Mouse (Mus musculus) cerebellum, adult 18-20 months (tissue): ENCODE results near the gene Tmem35b.
"Not testable (repeated sequence)": the region's sequence is repeated elsewhere in the genome, so short reads cannot be mapped to it uniquely, and the experiment has no call there.

ENCODE experiments used
- DNase-seq, 2 experiments: peaks; one replicate each; pipeline ENCODE4 v3.0.0; 2021

Gene Tmem35b

GRCm38 (mm10) chr4:127123391-127123790 lies at the start of gene Tmem35b:
Gene Tmem35b (plus strand): TSS chr4:127123691.
- no peak for DNase-seq

DNA sequence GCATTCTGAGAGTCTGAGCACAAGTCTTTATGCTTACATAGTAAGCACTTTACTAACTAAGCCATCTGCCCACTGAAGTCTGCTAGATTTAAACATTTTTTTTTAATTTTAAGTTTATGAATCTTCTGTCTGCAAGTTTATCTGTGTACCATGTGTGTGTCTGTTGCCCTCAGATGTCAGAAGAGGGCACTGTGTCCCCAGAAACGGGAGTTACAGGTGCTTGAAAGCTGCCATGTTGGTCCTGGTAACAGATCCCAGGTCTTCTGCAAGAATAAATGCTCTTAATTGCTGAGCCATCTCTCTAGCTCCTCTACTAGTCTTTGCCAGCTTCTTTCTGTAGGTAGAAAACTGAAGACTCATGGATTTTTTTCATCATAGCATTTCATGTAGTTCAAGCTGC lies 48.6 kb upstream of the Tmem35b start:
- DNase-seq: no peak

DNA sequence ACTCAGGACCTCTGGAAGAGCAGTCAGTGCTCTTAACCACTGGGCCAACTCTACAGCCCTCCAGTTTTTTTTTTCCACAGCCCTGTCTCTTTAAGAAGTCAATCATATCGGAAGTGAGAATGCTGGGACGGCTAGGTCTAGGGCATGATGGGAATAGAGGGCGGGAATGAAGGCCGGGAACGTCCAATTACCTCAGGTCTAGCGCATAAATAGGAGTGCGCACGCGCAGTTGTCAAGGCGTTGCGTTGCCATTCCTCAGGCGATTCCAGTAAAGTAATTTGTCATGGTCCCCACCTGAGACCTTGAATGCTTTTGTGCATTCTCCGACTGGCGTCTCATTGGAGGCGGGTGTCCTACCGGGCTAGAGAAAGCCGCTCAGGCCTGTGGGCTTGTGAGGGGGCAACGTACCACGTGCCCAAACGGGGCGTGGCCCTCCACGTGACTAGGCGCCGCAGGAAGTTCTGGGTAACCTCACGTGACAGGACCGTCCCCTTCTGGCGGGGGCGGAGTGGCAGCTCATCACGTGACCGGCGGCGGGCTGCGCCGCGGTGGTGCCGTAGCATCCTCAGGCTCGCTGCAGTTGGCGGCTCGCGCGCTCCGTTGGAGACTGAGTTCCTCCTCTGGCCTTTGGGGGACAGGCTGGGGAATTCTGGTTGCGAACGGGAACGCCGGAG lies 46.5 kb upstream of the Tmem35b start, which contains the start of gene Zmym6:
TSS of gene Zmym6 (plus strand) at position 509 of the 674 bp plus-strand sequence.
- DNase-seq: peak; percentile 95 to 96

DNA sequence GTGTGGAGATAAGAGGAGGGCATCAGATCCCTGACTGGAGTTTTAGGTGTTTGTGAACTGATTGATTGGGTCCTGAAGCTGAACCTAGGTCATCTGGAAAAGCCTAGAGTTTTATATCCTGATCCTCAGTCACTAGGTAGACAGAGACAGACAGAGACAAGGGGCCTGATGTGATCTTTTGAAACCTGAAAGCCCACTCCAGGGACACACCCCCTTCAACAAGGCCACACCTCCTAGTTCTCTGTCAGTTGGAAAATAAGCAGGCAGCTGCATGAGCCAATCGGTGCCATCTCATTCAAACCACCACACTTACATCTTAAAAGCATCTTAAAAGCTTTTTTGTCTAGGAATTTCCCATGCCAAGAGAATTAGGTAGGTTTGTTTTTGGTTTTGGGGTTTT lies 42.7 kb upstream of the Tmem35b start:
- DNase-seq: no peak

DNA sequence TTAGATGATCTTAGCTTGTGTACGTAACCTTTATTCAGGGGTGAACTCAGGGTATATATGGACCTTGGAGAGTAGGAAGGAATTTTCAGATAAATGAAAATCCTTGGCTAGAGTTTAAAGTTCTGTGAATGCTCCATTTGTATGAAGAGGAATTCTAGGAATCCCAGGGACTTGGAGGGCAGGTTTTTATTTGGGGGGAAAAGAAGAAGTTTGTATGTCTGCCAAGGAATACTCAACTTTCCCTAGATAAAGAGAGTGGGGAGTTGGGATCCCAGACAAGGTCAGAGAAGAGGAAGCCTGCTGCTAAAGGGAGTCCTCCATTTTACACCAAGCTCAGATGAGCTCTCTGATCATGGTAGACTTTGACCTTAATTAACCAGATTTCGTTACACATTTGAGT lies 40.4 kb upstream of the Tmem35b start:
- no peak for DNase-seq

DNA sequence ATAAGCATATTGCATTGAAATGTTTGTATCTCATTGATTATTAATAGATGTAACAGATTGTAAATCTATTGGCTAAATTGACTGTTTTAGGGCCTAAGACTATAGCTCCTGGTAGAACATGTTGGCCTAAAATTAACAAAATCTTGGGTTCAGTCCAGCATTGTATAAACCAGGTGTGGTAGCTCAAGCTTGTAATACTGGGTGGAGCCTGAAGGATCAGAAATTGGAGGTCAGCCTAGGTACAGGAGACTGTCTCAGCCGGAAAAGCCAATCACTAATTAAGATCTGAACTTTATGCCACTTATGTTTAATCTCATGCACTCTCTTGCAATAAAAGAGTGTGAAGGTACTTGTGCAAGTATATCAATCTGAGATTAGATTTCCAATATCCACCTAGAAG lies 37.7 kb upstream of the Tmem35b start:
- no peak for DNase-seq

- DNase-seq: no peak
These were observed 32.3 kb upstream of the Tmem35b start for GRCm38 (mm10) chr4:127091188-127091587.

DNA sequence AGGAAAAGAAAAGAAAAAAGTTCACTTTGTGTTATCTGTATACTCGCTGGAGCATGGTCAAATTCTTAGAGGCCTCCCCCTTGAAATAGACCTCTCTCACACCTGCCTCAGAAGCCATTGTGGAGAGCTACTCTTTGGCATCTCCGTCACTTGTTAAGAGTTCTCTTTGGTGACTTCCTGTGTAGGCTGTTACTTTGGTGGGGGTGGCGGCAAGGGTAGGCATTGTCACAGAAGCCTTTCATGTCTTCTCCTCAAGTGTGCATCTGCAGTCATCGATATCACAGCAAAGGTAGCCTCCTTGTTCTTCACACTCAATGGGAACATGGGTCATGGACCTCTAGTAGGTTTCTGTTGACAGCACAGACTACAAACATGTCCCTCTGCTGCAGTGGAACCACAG lies 28.4 kb upstream of the Tmem35b start:
- DNase-seq: no peak

DNA sequence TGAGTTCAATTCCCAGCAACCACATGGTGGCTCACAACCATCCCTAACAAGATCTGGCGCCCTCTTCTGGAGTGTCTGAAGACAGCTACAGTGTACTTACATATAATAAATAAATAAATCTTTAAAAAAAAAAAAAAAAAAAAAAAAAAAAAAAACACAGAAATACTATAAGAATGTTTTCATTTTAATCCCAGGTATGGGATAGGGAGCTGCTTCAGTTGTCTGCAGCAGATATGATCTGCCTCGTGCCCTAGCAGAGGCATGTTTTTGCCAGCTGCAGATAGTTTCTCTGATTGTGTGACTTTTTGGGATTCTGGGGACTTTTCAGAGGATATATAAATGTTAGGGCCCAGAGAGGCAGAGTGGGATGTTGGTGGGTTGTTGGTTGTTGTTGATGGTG lies 23.9 kb upstream of the Tmem35b start:
- DNase-seq: not testable (repeated sequence)

- no peak for DNase-seq
These were observed 15.9 kb upstream of the Tmem35b start for GRCm38 (mm10) chr4:127107566-127107965.

DNA sequence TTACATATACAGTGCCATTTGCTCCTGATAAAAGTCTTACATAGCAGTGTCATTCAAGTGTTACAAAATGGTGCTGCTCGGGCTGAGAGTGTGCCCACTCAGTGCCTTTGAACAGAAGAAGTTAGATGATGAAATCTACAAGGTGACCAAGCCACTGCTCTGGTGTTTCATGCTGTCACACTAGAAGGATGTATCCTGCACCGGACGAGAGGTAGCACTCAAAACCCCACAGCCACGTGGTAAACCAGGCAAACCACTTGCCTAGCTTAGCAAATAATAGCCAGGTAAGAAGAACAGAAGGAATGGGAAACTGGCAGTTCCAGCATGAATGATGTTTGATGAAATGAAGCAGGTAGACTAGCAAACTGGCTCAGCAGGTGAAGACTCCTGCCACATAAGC lies 12.9 kb upstream of the Tmem35b start:
- DNase-seq: no peak

DNA sequence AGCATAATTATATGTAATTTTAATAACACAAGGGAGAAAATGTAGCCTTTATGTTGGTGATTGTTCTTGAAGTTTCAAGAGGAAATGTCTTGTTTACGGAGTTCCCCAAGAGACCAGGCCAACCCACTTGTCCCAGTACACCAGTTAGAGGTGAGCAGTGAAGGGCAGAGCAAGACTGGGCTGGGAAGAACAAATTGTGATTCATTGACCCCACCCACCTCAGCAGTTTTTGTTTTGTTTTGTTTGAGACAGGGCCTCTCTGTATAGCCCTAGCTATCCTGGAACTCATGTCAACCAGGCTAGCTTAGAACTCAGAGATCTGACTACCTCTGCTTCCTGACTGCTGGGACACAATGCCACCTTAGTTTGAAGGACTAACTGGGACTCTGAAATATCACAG lies 840 bp downstream of the Tmem35b start:
- no peak for DNase-seq

- DNase-seq: peak; percentile 78 to 83
These were observed 2.5 kb downstream of the Tmem35b start for GRCm38 (mm10) chr4:127125834-127126463.

DNA sequence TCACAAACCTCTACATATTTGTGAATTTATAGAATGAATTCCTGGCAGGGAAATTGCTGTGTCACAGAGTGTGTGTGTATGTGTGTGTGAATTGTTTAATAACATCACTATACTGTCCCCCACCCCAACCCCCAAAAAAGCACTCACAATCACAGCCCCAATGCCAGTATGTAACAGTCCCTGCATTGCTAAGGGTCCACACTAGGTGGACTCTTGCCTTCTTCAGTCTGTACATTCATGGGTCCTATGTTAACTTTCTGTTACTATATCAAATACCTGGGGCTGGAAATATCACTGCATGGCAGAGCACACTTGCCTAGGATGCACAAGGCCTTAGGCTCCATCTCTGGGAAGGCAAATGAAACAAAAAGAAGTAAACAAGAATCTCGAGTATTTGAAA lies 11.2 kb downstream of the Tmem35b start:
- DNase-seq: no peak

DNA sequence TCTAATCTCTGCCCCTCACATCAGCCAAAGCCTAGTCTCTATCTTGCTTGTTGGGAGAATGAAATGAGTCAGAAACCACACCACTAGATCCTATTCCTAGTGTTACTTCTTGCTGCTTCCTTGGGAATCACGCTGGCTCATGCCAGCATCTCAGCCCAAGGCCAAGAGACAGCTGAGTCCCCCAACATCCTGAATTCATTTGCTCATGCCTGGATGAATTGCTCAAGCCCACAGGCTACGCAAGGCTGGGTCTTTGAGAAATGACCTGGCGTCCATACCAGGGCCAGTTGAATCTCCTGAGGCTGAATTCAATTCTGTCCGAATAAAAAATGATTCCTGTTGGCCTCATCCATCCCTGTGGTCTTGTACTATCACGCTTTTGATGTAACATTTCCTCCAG lies 14.1 kb downstream of the Tmem35b start:
- no peak for DNase-seq

DNA sequence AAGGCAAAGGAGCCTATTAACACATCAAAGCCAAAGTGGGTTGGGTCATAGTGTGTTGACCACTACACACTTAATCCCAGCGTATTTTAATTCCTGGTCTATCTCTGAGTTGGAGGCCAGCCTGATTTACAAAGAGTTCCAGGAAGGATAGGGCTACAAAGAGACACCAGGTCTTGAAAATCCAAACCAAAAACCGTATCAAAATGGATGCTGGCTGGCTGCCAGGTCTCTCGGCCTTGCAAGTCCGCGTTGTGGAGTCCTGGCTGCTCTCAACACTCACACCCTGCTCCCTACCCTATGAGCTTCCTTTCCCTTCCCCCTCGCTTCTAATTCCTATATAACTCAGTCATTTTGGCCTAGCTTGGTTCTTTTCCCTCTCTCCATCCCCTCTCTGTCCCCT lies 15.0 kb downstream of the Tmem35b start:
- DNase-seq: no peak

DNA sequence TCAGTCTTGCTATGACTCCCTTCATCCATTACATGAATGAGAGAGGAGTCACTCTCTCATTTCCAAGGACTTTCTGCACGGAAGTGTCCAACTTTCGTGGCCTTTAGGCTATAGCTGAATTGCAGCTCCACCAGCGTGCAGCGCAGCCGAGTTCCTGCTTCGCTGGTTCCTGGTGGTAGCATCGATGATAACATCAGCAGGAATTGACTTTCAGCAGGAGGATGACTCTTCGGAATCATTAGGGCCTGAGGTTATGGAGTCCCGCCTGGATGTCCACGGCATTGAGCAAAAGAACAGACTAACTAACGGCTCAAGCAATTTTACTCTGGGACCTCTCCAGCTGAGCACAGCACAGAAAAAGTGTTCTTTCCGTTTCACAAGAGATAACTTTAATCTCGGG lies 26.5 kb downstream of the Tmem35b start:
- no peak for DNase-seq

GRCm38 (mm10) chr4:127153345-127153744 lies 29.9 kb downstream of the Tmem35b start:
- no peak for DNase-seq

- DNase-seq: no peak
These were observed 32.3 kb downstream of the Tmem35b start for GRCm38 (mm10) chr4:127155757-127156156.

DNA sequence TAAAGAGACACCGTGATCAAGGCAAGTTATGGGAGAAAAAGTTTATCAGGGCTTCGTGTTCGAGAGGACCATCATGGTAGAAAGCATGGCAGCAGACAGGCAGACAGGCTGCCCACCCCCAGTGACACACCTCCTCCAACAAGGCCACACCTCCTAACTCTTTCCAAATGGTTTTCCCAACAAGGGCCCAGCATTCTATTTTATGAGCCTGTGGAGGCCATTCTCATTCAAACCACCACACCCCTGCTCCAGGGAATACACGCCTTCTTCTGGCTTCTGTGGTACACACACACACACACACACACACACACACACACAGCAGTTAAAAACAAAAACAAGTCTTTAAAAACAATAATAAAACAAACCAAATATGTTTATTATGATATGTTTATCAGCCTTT lies 34.3 kb downstream of the Tmem35b start:
- no peak for DNase-seq

DNA sequence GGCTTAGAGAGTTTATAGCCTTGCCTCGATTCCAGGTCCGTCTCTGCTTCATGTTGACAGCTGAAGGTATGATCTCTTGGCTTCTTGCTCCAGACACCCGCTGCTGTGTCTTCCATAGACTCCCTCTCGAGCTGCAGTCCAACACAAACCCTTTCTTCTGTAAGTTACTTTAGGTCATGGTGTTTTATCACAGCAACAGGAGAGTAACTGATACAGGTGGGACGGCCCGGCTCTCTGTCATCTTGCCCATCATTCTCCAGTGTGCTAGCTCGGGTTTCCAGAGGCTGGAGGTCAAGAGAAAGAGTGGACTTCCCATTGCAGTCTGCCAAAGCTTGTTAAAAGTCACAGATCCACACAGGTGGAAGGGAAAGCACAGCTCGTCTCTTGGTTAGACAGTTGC lies 40.4 kb downstream of the Tmem35b start:
- DNase-seq: no peak

GRCm38 (mm10) chr4:127167096-127167495 lies 43.6 kb downstream of the Tmem35b start:
- no peak for DNase-seq

- peak in 1 of 2 experiments; percentile 24 for DNase-seq
These were observed 44.2 kb downstream of the Tmem35b start for GRCm38 (mm10) chr4:127167731-127168130.

GRCm38 (mm10) chr4:127168211-127168913 lies 44.9 kb downstream of the Tmem35b start:
- peak; percentile 79 to 83 for DNase-seq
